Mouse (Mus musculus) ovary, postnatal 14 days (tissue): ENCODE measurements around the gene Rpp21.
A peak's percentile ranks its signal among the peaks of the same experiment; 100 is the strongest.

ENCODE experiments used
- DNase-seq: peaks from one replicate; pipeline ENCODE4 v3.0.0; 2022; ENCODE audit warnings: low spot score

Rpp21 gene

GRCm38 (mm10) chr17:36257969-36258368 lies at the start of gene Rpp21:
Gene Rpp21, minus strand, starts transcription at chr17:36258069.
- no peak for DNase-seq

- no peak for DNase-seq
These were observed 28.5 kb upstream of the Rpp21 start, which contains the start of gene H2-M10.2 for GRCm38 (mm10) chr17:36286390-36286789. Gene H2-M10.2, minus strand, starts transcription at chr17:36286490.

GRCm38 (mm10) chr17:36281521-36282245 lies 23.8 kb upstream of the Rpp21 start:
- DNase-seq: no peak

- DNase-seq: no peak
These were observed 16.9 kb upstream of the Rpp21 start for GRCm38 (mm10) chr17:36274776-36275175.

- no peak for DNase-seq
These were observed 15.9 kb upstream of the Rpp21 start for GRCm38 (mm10) chr17:36273796-36274195.

GRCm38 (mm10) chr17:36272643-36273366 lies 14.9 kb upstream of the Rpp21 start:
- no peak for DNase-seq

- DNase-seq: peak; percentile 74
These were observed 13.9 kb upstream of the Rpp21 start, which contains the start of gene Trim39 for GRCm38 (mm10) chr17:36271586-36272256. Gene Trim39, minus strand, starts transcription at chr17:36272247.

GRCm38 (mm10) chr17:36270956-36271585 lies 13.2 kb upstream of the Rpp21 start:
- DNase-seq: peak; percentile 82

GRCm38 (mm10) chr17:36265834-36266233 lies 8.0 kb upstream of the Rpp21 start:
- no peak for DNase-seq

- no peak for DNase-seq
These were observed 6.5 kb upstream of the Rpp21 start for GRCm38 (mm10) chr17:36264273-36264925.

- DNase-seq: no peak
These were observed 3.8 kb upstream of the Rpp21 start for GRCm38 (mm10) chr17:36261511-36262166.

- DNase-seq: peak; percentile 63
These were observed 475 bp downstream of the Rpp21 start for GRCm38 (mm10) chr17:36257241-36257947.

GRCm38 (mm10) chr17:36253087-36253600 lies 4.7 kb downstream of the Rpp21 start:
- no peak for DNase-seq

- DNase-seq: no peak
These were observed 5.5 kb downstream of the Rpp21 start for GRCm38 (mm10) chr17:36252250-36252876.

GRCm38 (mm10) chr17:36248886-36249285 lies 9.0 kb downstream of the Rpp21 start:
- DNase-seq: no peak

GRCm38 (mm10) chr17:36245741-36246140 lies 12.1 kb downstream of the Rpp21 start:
- DNase-seq: no peak

GRCm38 (mm10) chr17:36244031-36244430 lies 13.8 kb downstream of the Rpp21 start:
- no peak for DNase-seq

GRCm38 (mm10) chr17:36240637-36241213 lies 17.1 kb downstream of the Rpp21 start:
- no peak for DNase-seq

- no peak for DNase-seq
These were observed 20.4 kb downstream of the Rpp21 start for GRCm38 (mm10) chr17:36237321-36237921.
